Mouse (Mus musculus): ENCODE data around the gene Nab1. TPM values are rescaled to one million over a fixed set of nuclear protein-coding genes. Genes with fewer than 3 reads are reported as not detected.
A peak's percentile ranks its signal among the peaks of the same experiment; 100 is the strongest.

Gene Nab1
- total RNA-seq, 1 experiment from 2014 or later = 58.7 TPM

GRCm38 (mm10) chr1:52474291-52474690, 26.2 kb downstream of the Nab1 start:
- DNase-seq = no peak

- no peak for DNase-seq
Measured at GRCm38 (mm10) chr1:52470811-52471489, 29.5 kb downstream of the Nab1 start.

GRCm38 (mm10) chr1:52470326-52470725, 30.2 kb downstream of the Nab1 start:
- no peak for DNase-seq

GRCm38 (mm10) chr1:52466518-52467120, 33.9 kb downstream of the Nab1 start:
- DNase-seq = no peak

- no peak for DNase-seq
Measured at GRCm38 (mm10) chr1:52465830-52466229, 34.6 kb downstream of the Nab1 start.

- DNase-seq = no peak
Measured at GRCm38 (mm10) chr1:52465264-52465663, 35.2 kb downstream of the Nab1 start.

GRCm38 (mm10) chr1:52463305-52463704, 37.2 kb downstream of the Nab1 start:
- no peak for DNase-seq

GRCm38 (mm10) chr1:52456571-52456970, 43.9 kb downstream of the Nab1 start:
- DNase-seq = peak; percentile 12

- DNase-seq = no peak
Measured at GRCm38 (mm10) chr1:52454509-52455001, 45.9 kb downstream of the Nab1 start.

- no peak for DNase-seq
Measured at GRCm38 (mm10) chr1:52451360-52451759, 49.1 kb downstream of the Nab1 start.

- no peak for DNase-seq
Measured at GRCm38 (mm10) chr1:52435856-52436255, 64.6 kb downstream of the Nab1 start.

- DNase-seq = no peak
Measured at GRCm38 (mm10) chr1:52434085-52434484, 66.4 kb downstream of the Nab1 start.

- DNase-seq = no peak
Measured at GRCm38 (mm10) chr1:52431806-52432205, 68.7 kb downstream of the Nab1 start.

GRCm38 (mm10) chr1:52430606-52431005, 69.9 kb downstream of the Nab1 start:
- no peak for DNase-seq

- DNase-seq = no peak
Measured at GRCm38 (mm10) chr1:52430116-52430515, 70.4 kb downstream of the Nab1 start.

GRCm38 (mm10) chr1:52427841-52428464, 72.5 kb downstream of the Nab1 start:
- DNase-seq = peak; percentile 45

- no peak for DNase-seq
Measured at GRCm38 (mm10) chr1:52423846-52424245, 76.6 kb downstream of the Nab1 start.

GRCm38 (mm10) chr1:52423057-52423456, 77.4 kb downstream of the Nab1 start:
- no peak for DNase-seq

- DNase-seq = no peak
Measured at GRCm38 (mm10) chr1:52422137-52422536, 78.3 kb downstream of the Nab1 start.

GRCm38 (mm10) chr1:52421623-52422022, 78.9 kb downstream of the Nab1 start:
- no peak for DNase-seq

GRCm38 (mm10) chr1:52419088-52419819, 81.2 kb downstream of the Nab1 start:
- DNase-seq = no peak
